Mouse (Mus musculus) forebrain, postnatal 0 days (tissue): Measurements from ENCODE around the gene Ccdc158. TPM values are rescaled to one million over a fixed set of nuclear protein-coding genes. Genes with fewer than 3 reads are reported as not detected.

Experiments
- ATAC-seq: fragments of 200-750 bp; cut with Nextera tagmentation; 2 replicates; pipeline ENCODE4 v1.8.0; 2017; ENCODE audit warnings: mild to moderate bottlenecking, moderate library complexity
- DNase-seq: peaks from one replicate; pipeline ENCODE4 v3.0.0-alpha.2; 2015
- H3K27ac ChIP-seq: fragments of 300-500 bp; sonication (generic); 2 replicates; pipeline ENCODE4 v1.5.1; 2014; ENCODE audit warnings: low read depth, mild to moderate bottlenecking, antibody characterized with exemption, low read length, moderate library complexity, mixed read lengths
- H3K27me3 ChIP-seq: fragments of 300-500 bp; sonication (generic); 2 replicates; pipeline ENCODE4 v1.6.1; 2014; ENCODE audit warnings: mild to moderate bottlenecking, low read length, mixed read lengths; ENCODE audit not compliant: insufficient read depth
- H3K36me3 ChIP-seq: fragments of 300-500 bp; sonication (generic); 2 replicates; pipeline ENCODE4 v1.6.1; 2014; ENCODE audit warnings: mild to moderate bottlenecking, moderate library complexity; ENCODE audit not compliant: insufficient read depth
- H3K4me1 ChIP-seq: fragments of 300-500 bp; sonication (generic); 2 replicates; pipeline ENCODE4 v1.6.1; 2014; ENCODE audit warnings: antibody characterized with exemption; ENCODE audit not compliant: insufficient read depth
- H3K4me2 ChIP-seq: fragments of 300-500 bp; sonication (generic); 2 replicates; pipeline ENCODE4 v1.6.1; 2014; ENCODE audit warnings: low read depth, mild to moderate bottlenecking, moderate library complexity
- H3K4me3 ChIP-seq: fragments of 300-500 bp; sonication (generic); 2 replicates; pipeline ENCODE4 v1.5.1; 2014; ENCODE audit warnings: low read depth, low read length, mixed read lengths
- H3K9ac ChIP-seq: fragments of 300-500 bp; sonication (generic); 2 replicates; pipeline ENCODE4 v1.6.1; 2014; ENCODE audit warnings: mild to moderate bottlenecking
- H3K9me3 ChIP-seq: fragments of 300-500 bp; sonication (generic); 2 replicates; pipeline ENCODE4 v1.6.1; 2016; ENCODE audit warnings: low read length
- CTCF ChIP-seq: sonication (generic); IDR thresholded peaks from 2 replicates; pipeline ENCODE4 v1.5.1; 2016; ENCODE audit warnings: antibody characterized with exemption, control low read depth, low read depth
- WGBS: fragments of 180-500 bp; shearing (Covaris S2); extraction: QIAGEN DNeasy Blood & Tissue Kit; methylation state at CpG from one replicate; pipeline ENCODE4 v1.1.7; 2014; 5-methylcytosine and 5-hydroxymethylcytosine counted together
- polyA plus RNA-seq: library from polyadenylated mRNA; unstranded; fragments of >200 nt; fragmentation: Nextera tagmentation; extraction: Ambion mirVana; gene quantifications from 2 replicates; pipeline ENCODE4 v1.2.1, GENCODE M21; 2015
- total RNA-seq: library from RNA; depleted of rRNA; stranded (reverse); fragments of >200 nt; gene quantifications from 2 replicates; pipeline ENCODE4 v1.2.3, GENCODE M21; 2014; rRNA removed

Gene Ccdc158
- total and polyA plus RNA-seq, 2 experiments from 2014 or later, result 0.39 to 1.3 TPM

DNA sequence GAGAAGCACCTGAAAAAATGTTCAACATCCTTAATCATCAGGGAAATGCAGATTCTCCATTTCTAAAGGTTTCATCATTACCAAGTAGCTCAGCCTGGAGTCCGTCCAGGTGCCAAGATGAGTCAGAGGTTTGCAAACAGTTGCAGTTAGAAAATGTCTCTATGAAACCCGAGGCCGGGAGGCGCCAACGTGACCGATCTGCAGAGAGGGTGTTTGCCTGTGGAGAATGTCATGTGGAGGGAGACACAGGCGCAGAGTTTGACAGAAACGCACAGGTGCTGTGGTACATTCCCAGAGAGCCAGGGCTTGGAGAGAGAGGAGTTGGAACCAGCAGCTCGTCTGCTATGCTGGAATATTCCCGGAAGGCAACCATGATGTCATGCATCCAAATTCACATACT is 76.0 kb downstream of the Ccdc158 start:
- WGBS, result 79% methylated on average over 10 of the region's 10 CpGs
- no peak for TF ChIP-seq CTCF
- ATAC-seq, result no peak

DNA sequence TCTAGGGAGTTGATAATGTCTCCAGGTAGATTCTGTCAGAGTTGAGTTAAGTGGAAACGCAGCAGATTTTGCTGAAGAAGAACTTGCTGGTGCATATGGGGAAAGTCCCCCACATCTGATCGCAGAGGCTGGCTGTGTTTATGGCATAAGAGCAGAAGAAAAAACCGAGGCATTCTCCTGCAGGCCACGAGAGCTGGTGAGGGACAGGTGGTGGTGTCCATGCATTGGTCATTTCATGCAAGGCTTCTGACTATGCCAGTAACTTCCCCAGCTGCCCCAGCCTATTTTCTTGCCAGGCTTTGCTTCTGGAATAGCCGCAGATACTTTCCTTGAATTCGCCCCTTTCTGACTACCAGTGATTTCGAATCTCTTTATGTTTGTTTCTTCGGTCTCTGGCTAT is 78.2 kb downstream of the Ccdc158 start:
- H3K4me3 ChIP-seq, result no peak overlapping the region
- 92% methylated on average over 8 of the region's 8 CpGs for WGBS
- no peak overlapping the region for H3K9ac ChIP-seq
- no peaks in the 10 kb centered on the region for H3K9me3 ChIP-seq
- no peak overlapping the region for H3K4me2 ChIP-seq
- ATAC-seq (no peak), DNase-seq (no peak)
- no peak overlapping the region for H3K27ac ChIP-seq
- no peaks in the 10 kb centered on the region for H3K36me3 ChIP-seq
- H3K27me3 ChIP-seq, result no peaks in the 10 kb centered on the region
- no peaks in the 10 kb centered on the region for H3K4me1 ChIP-seq
- TF ChIP-seq CTCF, result no peak

More for the DNA sequence above, 76.0 kb downstream of the Ccdc158 start:
- H3K27me3 ChIP-seq, result no peaks in the 10 kb centered on the region
- H3K36me3 ChIP-seq, result no peaks in the 10 kb centered on the region
- no peak overlapping the region for H3K27ac ChIP-seq
- no peak overlapping the region for H3K4me3 ChIP-seq
- no peak for DNase-seq
- no peak overlapping the region for H3K4me2 ChIP-seq
- no peak overlapping the region for H3K9ac ChIP-seq
- H3K9me3 ChIP-seq, result no peaks in the 10 kb centered on the region
- H3K4me1 ChIP-seq, result 0 out of 2 replicates have a peak, but pooled peaks cover 3% of the 10 kb centered on the region

DNA sequence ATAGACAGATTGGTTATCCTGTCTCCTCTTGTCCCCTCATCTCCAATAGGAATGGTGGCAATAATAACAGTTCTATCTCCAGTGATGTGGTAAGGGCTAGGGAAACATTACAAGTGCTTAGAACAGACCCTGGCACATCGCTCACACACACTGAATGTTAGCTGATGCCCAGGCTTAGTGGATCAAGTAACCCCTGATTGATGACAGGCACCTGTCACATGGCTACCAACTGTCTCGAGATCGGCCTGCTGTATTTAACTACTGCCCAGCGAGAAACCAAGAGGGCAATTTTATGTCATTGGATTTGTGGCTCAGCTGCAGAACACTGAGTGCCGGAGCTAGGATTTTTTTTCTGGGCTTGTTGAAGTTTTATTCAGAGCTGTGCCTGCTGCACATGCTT is 80.0 kb downstream of the Ccdc158 start:
- WGBS, result 88% methylated on average over 5 of the region's 5 CpGs
- Histone ChIP-seq H3K27ac (no peak overlapping the region), H3K9me3 (no peaks in the 10 kb centered on the region), H3K4me2 (no peak overlapping the region), H3K9ac (no peak overlapping the region), H3K27me3 (no peaks in the 10 kb centered on the region), H3K36me3 (no peaks in the 10 kb centered on the region), H3K4me3 (no peak overlapping the region), H3K4me1 (no peaks in the 10 kb centered on the region)
- DNase-seq, result no peak
- no peak for ATAC-seq
- no peak for TF ChIP-seq CTCF

DNA sequence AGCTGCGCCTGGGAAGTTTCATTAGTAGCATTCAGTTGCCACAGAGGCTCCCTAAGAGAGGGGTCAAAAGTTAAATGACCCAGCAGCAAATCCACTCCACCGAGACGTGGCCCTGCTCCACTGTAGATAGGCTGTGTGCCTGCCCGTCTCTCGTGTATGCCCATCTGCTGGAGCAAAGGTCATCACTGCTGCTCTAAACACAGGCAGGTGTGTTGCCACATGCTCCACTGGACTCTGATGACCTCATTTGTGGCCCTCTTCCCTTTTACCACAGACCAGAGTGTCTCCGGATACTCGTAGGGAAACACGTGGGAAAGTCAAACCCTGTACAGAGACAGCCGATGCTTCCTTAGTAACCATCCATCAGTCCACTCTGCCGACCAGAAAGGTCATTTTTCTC is 89.1 kb downstream of the Ccdc158 start:
- Histone ChIP-seq H3K27me3 (no peaks in the 10 kb centered on the region), H3K27ac (no peak overlapping the region), H3K36me3 (no peaks in the 10 kb centered on the region), H3K9me3 (no peaks in the 10 kb centered on the region), H3K4me3 (no peak overlapping the region), H3K4me2 (no peak overlapping the region), H3K4me1 (no peaks in the 10 kb centered on the region), H3K9ac (no peak overlapping the region)
- DNase-seq, result no peak
- 80% methylated on average over 10 of the region's 10 CpGs for WGBS
- TF ChIP-seq CTCF, result no peak
- ATAC-seq, result no peak

DNA sequence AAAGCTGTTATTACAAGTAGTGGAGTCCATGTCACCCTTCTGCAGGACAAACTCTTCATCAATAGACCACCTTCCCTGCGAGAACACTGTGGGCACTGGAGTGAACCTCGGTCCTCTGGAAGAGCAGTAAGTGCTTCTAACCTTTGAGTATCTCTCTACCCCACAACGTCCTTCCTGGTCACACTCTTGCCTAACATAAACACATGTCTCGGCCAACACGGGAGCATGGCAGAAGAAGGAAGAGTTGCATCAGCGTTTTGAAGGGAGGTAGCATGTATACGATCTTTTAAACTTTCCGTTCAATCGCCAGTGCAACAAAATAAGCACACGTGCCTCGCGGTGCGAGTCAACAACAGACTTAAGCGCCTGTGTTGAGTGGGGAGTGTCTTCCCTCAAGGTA is 95.5 kb downstream of the Ccdc158 start:
- Histone ChIP-seq H3K36me3 (no peaks in the 10 kb centered on the region), H3K4me2 (no peak overlapping the region), H3K9me3 (no peaks in the 10 kb centered on the region), H3K4me1 (no peaks in the 10 kb centered on the region), H3K4me3 (no peak overlapping the region), H3K9ac (no peak overlapping the region), H3K27ac (no peak overlapping the region), H3K27me3 (no peaks in the 10 kb centered on the region)
- no peak for TF ChIP-seq CTCF
- no peak for ATAC-seq
- 90% methylated on average over 14 of the region's 14 CpGs for WGBS
- no peak for DNase-seq

DNA sequence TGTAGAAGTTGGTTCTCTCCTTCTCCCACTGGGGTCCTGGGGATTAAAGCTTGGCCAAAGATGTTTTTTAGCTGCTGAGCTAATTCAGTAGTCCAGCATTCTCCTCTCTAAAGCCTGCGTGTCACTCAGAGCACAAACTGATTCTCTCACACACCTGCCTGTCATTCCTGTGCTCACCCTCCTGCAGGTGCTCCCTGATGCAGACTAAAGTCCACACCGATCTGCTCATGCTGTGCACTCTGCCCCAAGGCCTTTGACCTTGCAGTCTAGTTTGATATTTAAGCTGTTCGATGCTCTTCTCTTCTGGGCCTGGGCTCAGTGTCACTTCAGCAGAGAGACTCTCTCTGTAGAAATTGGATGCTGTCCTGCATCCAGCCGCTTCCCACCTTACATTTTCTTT is 103.8 kb downstream of the Ccdc158 start:
- H3K4me3 ChIP-seq, result no peak overlapping the region
- WGBS, result 87% methylated on average over 4 of the region's 4 CpGs
- no peak for TF ChIP-seq CTCF
- no peak overlapping the region for H3K4me2 ChIP-seq
- H3K27me3 ChIP-seq, result no peaks in the 10 kb centered on the region
- DNase-seq (no peak), ATAC-seq (no peak)
- no peaks in the 10 kb centered on the region for H3K36me3 ChIP-seq
- no peaks in the 10 kb centered on the region for H3K4me1 ChIP-seq
- no peaks in the 10 kb centered on the region for H3K9me3 ChIP-seq
- H3K27ac ChIP-seq, result no peak overlapping the region
- no peak overlapping the region for H3K9ac ChIP-seq

DNA sequence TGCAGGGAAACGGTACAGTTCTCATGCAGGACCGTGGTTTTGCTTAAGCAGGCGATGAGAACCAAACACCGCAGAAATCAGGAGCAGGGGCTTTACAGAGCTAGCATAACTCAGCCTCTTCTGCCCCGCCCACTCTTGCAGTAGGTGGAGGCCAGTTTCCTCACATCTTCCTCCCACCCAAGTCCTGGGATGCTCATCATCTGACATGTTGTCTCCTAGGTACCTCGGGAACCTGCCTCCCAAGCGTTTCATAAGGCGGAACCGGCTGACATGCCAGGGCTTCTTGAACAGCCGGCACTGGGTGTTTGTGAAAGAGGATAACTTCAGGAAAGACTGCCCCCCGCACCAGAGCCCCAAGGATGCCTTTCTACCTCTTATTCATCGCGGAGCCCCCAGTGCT is 113.1 kb downstream of the Ccdc158 start:
- ATAC-seq (no peak), DNase-seq (no peak)
- no peaks in the 10 kb centered on the region for H3K27me3 ChIP-seq
- no peak overlapping the region for H3K27ac ChIP-seq
- no peaks in the 10 kb centered on the region for H3K9me3 ChIP-seq
- 80% methylated on average over 13 of the region's 13 CpGs for WGBS
- no peaks in the 10 kb centered on the region for H3K36me3 ChIP-seq
- H3K9ac ChIP-seq, result no peak overlapping the region
- H3K4me3 ChIP-seq, result no peak overlapping the region
- H3K4me2 ChIP-seq, result no peak overlapping the region
- no peak for TF ChIP-seq CTCF
- no peaks in the 10 kb centered on the region for H3K4me1 ChIP-seq

DNA sequence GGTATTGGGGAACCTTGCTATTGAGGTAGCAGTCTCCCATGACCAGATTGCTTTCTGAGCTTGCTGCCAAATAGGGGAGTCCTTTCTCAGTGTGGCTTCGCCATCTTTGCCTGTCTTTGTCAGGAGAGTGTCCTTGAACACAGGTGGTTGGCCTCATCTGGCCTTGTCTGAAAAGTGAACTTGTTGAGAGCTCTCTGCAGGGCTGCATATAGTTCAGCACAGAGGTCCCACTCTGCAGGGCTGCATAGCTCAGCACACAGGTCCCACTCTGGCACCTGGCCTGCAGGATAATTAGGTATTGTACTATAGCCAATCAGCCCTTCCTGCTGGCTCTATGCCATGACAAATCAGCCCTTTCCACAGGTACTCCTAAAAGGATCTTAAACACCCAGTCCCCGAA is 114.9 kb downstream of the Ccdc158 start:
- ATAC-seq, result no peak
- TF ChIP-seq CTCF, result no peak
- 56% methylated on average over 2 of the region's 2 CpGs for WGBS
- Histone ChIP-seq H3K36me3 (no peaks in the 10 kb centered on the region), H3K27ac (no peak overlapping the region), H3K9me3 (no peaks in the 10 kb centered on the region), H3K4me2 (no peak overlapping the region), H3K4me3 (no peak overlapping the region), H3K27me3 (no peaks in the 10 kb centered on the region), H3K9ac (no peak overlapping the region), H3K4me1 (no peaks in the 10 kb centered on the region)
- DNase-seq, result no peak

Other genes starting within 250 kb of the Ccdc158 start
- gene Nup54, start 240.1 kb downstream of the Ccdc158 start, total RNA-seq, result 80.1 and 94.5 TPM in 2 replicates
- gene Nup54, start 240.1 kb downstream of the Ccdc158 start, polyA plus RNA-seq, result 35.1 and 43.7 TPM in 2 replicates
- 123 and 149 TPM in 2 replicates for gene Scarb2, start 168.4 kb downstream of the Ccdc158 start, total RNA-seq
- 19.4 and 23.1 TPM in 2 replicates for gene Scarb2, start 168.4 kb downstream of the Ccdc158 start, polyA plus RNA-seq
- 0.81 and 1.8 TPM in 2 replicates for gene Fam47e, start 120.2 kb downstream of the Ccdc158 start, total RNA-seq
- gene Fam47e, start 120.2 kb downstream of the Ccdc158 start, polyA plus RNA-seq, result 2.0 and 3.1 TPM in 2 replicates
- gene Stbd1, start 72.2 kb downstream of the Ccdc158 start, total RNA-seq, result 2.0 and 3.5 TPM in 2 replicates
- gene Stbd1, start 72.2 kb downstream of the Ccdc158 start, polyA plus RNA-seq, result 3.5 and 3.6 TPM in 2 replicates
- gene Shroom3, start 8.2 kb upstream of the Ccdc158 start, total RNA-seq, result 2.6 and 5.8 TPM in 2 replicates
- 0.24 and 0.91 TPM in 2 replicates for gene Shroom3, start 8.2 kb upstream of the Ccdc158 start, polyA plus RNA-seq